Mouse (Mus musculus): ENCODE measurements around the gene Erp44.

DNA sequence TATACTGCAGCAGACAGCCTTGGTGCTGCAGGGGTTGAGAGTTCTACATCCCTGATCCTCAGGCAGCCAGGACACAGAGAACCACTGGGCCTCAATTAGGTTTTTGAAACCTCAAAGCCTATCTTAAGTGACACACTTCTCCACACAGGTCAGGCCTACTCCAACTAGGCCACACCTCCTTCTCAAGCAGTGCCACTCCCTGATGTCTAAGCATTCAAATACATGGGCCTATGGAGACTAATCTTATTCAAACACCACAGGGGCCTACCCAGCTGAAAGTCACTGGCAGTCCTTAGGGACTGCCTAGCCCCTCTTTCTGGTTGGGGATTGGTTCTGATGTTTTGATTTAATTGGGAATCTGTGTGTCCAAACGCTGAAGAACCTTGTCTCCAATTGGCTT lies 123.5 kb downstream of the Erp44 start:
- TF ChIP-seq CTCF (IDR thresholded peaks at IDR 0.05; ENCODE audit: low read depth) (no peak), EP300 (optimal IDR thresholded peaks at IDR 0.05) (no peak)
